Mouse (Mus musculus): ENCODE data around the gene Pou3f4.
A peak's percentile ranks its signal among the peaks of the same experiment; 100 is the strongest.
"Not testable (repeated sequence)": the region's sequence is repeated elsewhere in the genome, so short reads cannot be mapped to it uniquely, and the experiment has no call there.

The Pou3f4 gene

GRCm38 (mm10) chrX:110814151-110814571 lies at the start of gene Pou3f4:
Pou3f4 (plus strand) TSS chrX:110814280.
- peak; percentile 90 for DNase-seq (ENCODE audit: low read depth, low spot score)

- no peak for DNase-seq (ENCODE audit: low read depth, low spot score)
These were observed 48.1 kb upstream of the Pou3f4 start for GRCm38 (mm10) chrX:110765939-110766338.

- DNase-seq (ENCODE audit: low read depth, low spot score): not testable (repeated sequence)
These were observed 39.3 kb upstream of the Pou3f4 start for GRCm38 (mm10) chrX:110774807-110775206.

- no peak for DNase-seq (ENCODE audit: low read depth, low spot score)
These were observed 11.6 kb upstream of the Pou3f4 start for GRCm38 (mm10) chrX:110802502-110802901.

- no peak for DNase-seq (ENCODE audit: low read depth, low spot score)
These were observed 4.0 kb upstream of the Pou3f4 start for GRCm38 (mm10) chrX:110810001-110810578.

- DNase-seq (ENCODE audit: low read depth, low spot score): no peak
These were observed 3.1 kb upstream of the Pou3f4 start for GRCm38 (mm10) chrX:110810753-110811506.

- peak; percentile 37 for DNase-seq (ENCODE audit: low read depth, low spot score)
These were observed 2.0 kb upstream of the Pou3f4 start for GRCm38 (mm10) chrX:110812071-110812470.

- no peak for DNase-seq (ENCODE audit: low read depth, low spot score)
These were observed 679 bp upstream of the Pou3f4 start for GRCm38 (mm10) chrX:110813401-110813800.

- no peak for DNase-seq (ENCODE audit: low read depth, low spot score)
These were observed 790 bp downstream of the Pou3f4 start for GRCm38 (mm10) chrX:110814592-110815548.

GRCm38 (mm10) chrX:110815549-110815930 lies 1.5 kb downstream of the Pou3f4 start:
- DNase-seq (ENCODE audit: low read depth, low spot score): peak; percentile 25

- DNase-seq (ENCODE audit: low read depth, low spot score): no peak
These were observed 2.5 kb downstream of the Pou3f4 start for GRCm38 (mm10) chrX:110816609-110817008.

- no peak for DNase-seq (ENCODE audit: low read depth, low spot score)
These were observed 3.1 kb downstream of the Pou3f4 start for GRCm38 (mm10) chrX:110817211-110817610.

- DNase-seq (ENCODE audit: low read depth, low spot score): no peak
These were observed 23.4 kb downstream of the Pou3f4 start for GRCm38 (mm10) chrX:110837450-110837849.

GRCm38 (mm10) chrX:110851300-110851699 lies 37.2 kb downstream of the Pou3f4 start:
- no peak for DNase-seq (ENCODE audit: low read depth, low spot score)

Measured in brain, adult 2 months (tissue).